Mouse (Mus musculus): Measurements from ENCODE around the gene Hacd4. TPM values are rescaled to one million over a fixed set of nuclear protein-coding genes. Genes with fewer than 3 reads are reported as not detected.
A peak's percentile ranks its signal among the peaks of the same experiment; 100 is the strongest.

Hacd4 gene
- total RNA-seq, 2 experiments from 2014 or later, result 4.4 to 5.3 TPM

GRCm38 (mm10) chr4:88356652-88357051 lies 82.1 kb downstream of the Hacd4 start:
- DNase-seq (ENCODE audit: low spot score in 2 of 2), result no peak

GRCm38 (mm10) chr4:88350910-88351309 lies 87.8 kb downstream of the Hacd4 start:
- DNase-seq (ENCODE audit: low spot score in 2 of 2), result peak in 1 of 2 experiments; percentile 29

Other genes starting within 250 kb of the Hacd4 start
- gene Ifnb1, start 83.8 kb upstream of the Hacd4 start, total RNA-seq (2021), result not detected
- gene Ifna15, start 119.3 kb upstream of the Hacd4 start, total RNA-seq (2021), result not detected
- gene Ifna14, start 132.9 kb upstream of the Hacd4 start, total RNA-seq (2021), result not detected
- gene Ifna9, start 153.5 kb upstream of the Hacd4 start, total RNA-seq (2021), result not detected
- gene Ifna12, start 164.4 kb upstream of the Hacd4 start, total RNA-seq (2021), result not detected
- not detected for gene C87499, start 195.5 kb upstream of the Hacd4 start, total RNA-seq (2021)
- gene Ifna13, start 205.5 kb upstream of the Hacd4 start, total RNA-seq (2021), result not detected
- not detected for gene Ifna16, start 238.0 kb upstream of the Hacd4 start, total RNA-seq (2021)
- gene Ifna2, start 245.0 kb upstream of the Hacd4 start, total RNA-seq (2021), result not detected

Measured in gastrocnemius, postnatal 4 days (tissue).